Mouse (Mus musculus): ENCODE results near the gene C2cd3.

GRCm38 (mm10) chr7:100511602-100512001, 139.6 kb downstream of the C2cd3 start:
- TF ChIP-seq CTCF (IDR thresholded peaks at IDR 0.05; ENCODE audit: borderline replicate concordance, insufficient read depth, low read depth, low read length) (no peak), POLR2A (IDR thresholded peaks at IDR 0.05; ENCODE audit: borderline replicate concordance, insufficient read depth, low read length) (no peak)
